Mouse (Mus musculus) cerebellum, adult 2 months (tissue): ENCODE results near the gene Negr1. TPM values are rescaled to one million over a fixed set of nuclear protein-coding genes. Genes with fewer than 3 reads are reported as not detected.
A peak's percentile ranks its signal among the peaks of the same experiment; 100 is the strongest.

Experiments used
- DNase-seq, 2 experiments: peaks; one replicate each; pipeline ENCODE4 v3.0.0; 2021
- H3K27ac ChIP-seq: fragments of 200-500 bp; 2 replicates; pipeline ENCODE4 v1.5.1; 2012; ENCODE audit warnings: low read length, control low read depth, inconsistent platforms; ENCODE audit not compliant: insufficient read depth
- H3K27me3 ChIP-seq: fragments of 200-500 bp; 2 replicates; pipeline ENCODE4 v1.6.1; 2012; ENCODE audit warnings: inconsistent platforms, mild to moderate bottlenecking, low read length, moderate library complexity; ENCODE audit not compliant: control insufficient read depth, insufficient read depth
- H3K4me1 ChIP-seq: fragments of 200-500 bp; 2 replicates; pipeline ENCODE4 v1.6.1; 2011; ENCODE audit warnings: low read length; ENCODE audit not compliant: control insufficient read depth, insufficient read depth
- H3K4me3 ChIP-seq: fragments of 200-500 bp; replicated peaks from 2 replicates; pipeline ENCODE3; 2011; ENCODE audit warnings: mild to moderate bottlenecking, low read depth, low read length, control low read depth; ENCODE audit not compliant: insufficient read depth
- CTCF ChIP-seq: fragments of 200-500 bp; IDR thresholded peaks from 2 replicates; pipeline ENCODE4 v1.5.1; 2011; ENCODE audit warnings: low read depth, mild to moderate bottlenecking, control low read depth, low read length, moderate library complexity, borderline replicate concordance; ENCODE audit not compliant: insufficient read depth
- POLR2A ChIP-seq: fragments of 200-500 bp; IDR thresholded peaks from 2 replicates; pipeline ENCODE4 v1.6.1; 2011; ENCODE audit warnings: low read length, control low read depth, borderline replicate concordance; ENCODE audit not compliant: insufficient read depth
- WGBS: fragments of 180-500 bp; shearing (Covaris S2); methylation state at CpG from one replicate; pipeline ENCODE4 v1.1.7; 2018; 5-methylcytosine and 5-hydroxymethylcytosine counted together
- polyA plus RNA-seq: library from polyadenylated mRNA; depleted of rRNA; stranded (reverse); fragments of >200 nt; gene quantifications from 2 replicates; pipeline ENCODE4 v1.2.3, GENCODE M21; 2012

Gene Negr1
- polyA plus RNA-seq, 1 experiment: 83.3 TPM

DNA sequence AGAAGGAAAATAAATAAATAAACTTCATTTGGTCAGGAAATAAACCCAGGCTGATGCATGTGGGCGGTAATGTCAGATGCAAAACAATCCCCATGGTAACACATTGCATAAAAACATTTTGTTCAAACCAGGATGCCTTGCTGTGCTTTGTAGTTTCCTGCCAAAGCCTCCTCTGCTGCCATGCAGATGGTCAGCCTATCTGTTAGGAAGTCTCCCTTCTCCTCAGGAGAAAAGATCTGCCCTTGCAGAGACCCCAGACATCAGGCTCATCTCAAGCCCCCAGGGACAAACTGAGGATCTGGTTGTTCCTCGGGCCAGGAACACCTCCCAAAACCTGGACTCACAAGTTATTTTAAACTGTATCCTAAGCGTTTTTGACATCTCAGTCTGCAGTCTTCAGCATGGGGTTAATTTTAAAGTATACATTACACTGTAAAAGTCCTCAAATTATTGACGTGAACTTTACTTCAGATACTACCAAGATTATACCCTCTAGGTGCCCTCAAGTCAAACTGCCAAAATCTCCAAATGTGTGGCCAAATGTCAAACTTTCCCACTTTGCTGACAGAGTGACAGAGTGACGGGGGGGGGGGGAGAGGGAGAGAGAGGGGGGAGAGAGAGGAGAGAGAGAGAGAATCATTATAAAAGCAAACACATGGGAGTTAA lies 366.9 kb downstream of the Negr1 start:
- Histone ChIP-seq H3K4me1 (peaks cover 43% of the 10 kb centered on the region), H3K27me3 (no peaks in the 10 kb centered on the region), H3K4me3 (no peak overlapping the region), H3K27ac (peak overlapping the region; percentile 67; the same call in 1 of the 2 replicates)
- TF ChIP-seq CTCF (no peak), POLR2A (peak; percentile 47; the same call in 1 of the 2 replicates)
- 5% methylated on average over 5 of the region's 5 CpGs for WGBS
- DNase-seq: peak; percentile 80 to 93

DNA sequence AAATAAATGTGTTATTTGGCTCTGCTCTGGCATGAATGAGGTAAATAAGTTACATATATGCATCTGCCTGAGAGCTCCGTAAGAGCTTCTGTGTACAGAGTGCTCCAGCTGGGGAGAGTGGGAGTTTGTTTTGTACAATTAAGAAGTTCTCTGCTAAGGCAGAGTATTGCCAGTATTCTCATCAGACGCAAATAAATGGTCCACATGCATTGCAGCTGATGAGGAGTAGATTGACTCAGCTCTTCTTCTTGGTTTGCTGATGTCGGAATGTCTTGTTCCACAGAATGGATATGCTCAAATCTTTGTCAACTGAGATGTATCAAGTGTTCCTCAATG lies 367.4 kb downstream of the Negr1 start:
- Histone ChIP-seq H3K4me1 (peaks cover 46% of the 10 kb centered on the region), H3K4me3 (no peak overlapping the region), H3K27ac (peak overlapping the region; percentile 67), H3K27me3 (no peaks in the 10 kb centered on the region)
- 31% methylated on average over 3 of the region's 3 CpGs for WGBS
- no peak for DNase-seq
- no peak for TF ChIP-seq CTCF
- TF ChIP-seq POLR2A: no peak

- 24% methylated on average over 2 of the region's 2 CpGs for WGBS
- TF ChIP-seq CTCF (no peak), POLR2A (no peak)
- Histone ChIP-seq H3K27me3 (no peaks in the 10 kb centered on the region), H3K4me3 (no peak overlapping the region), H3K4me1 (peaks cover 50% of the 10 kb centered on the region), H3K27ac (peak overlapping the region; percentile 67)
- DNase-seq: peak in 1 of 2 experiments; percentile 72
These were observed 368.3 kb downstream of the Negr1 start for GRCm38 (mm10) chr3:156929677-156930440.

GRCm38 (mm10) chr3:156931011-156931410 lies 369.4 kb downstream of the Negr1 start:
- 97% methylated on average over 2 of the region's 2 CpGs for WGBS
- Histone ChIP-seq H3K27me3 (no peaks in the 10 kb centered on the region), H3K4me3 (no peak overlapping the region), H3K4me1 (peaks cover 50% of the 10 kb centered on the region), H3K27ac (peak overlapping the region; percentile 55)
- no peak for DNase-seq
- no peak for TF ChIP-seq CTCF
- no peak for TF ChIP-seq POLR2A

DNA sequence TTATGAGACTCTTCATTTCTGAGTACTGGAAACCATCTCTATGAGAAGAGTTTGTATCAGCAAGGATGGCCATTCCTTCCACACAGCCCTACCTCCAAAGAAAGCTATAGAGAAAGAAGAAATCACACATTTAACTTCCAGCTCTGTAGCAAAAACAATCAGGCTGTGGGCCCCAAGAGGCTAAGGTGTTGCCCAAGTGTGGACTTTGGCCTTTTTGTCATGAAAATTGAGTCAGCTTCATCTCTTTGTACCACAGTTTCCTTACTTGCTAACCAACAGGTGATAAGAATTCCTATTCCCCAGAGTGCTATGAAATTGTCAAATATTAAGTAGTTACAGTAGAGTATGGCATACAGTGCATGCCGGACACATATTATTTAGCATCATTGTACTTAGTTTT lies 369.9 kb downstream of the Negr1 start:
- WGBS: 98% methylated on average over 1 of the region's 1 CpGs
- Histone ChIP-seq H3K4me1 (peaks cover 45% of the 10 kb centered on the region), H3K4me3 (no peak overlapping the region), H3K27ac (peak overlapping the region; percentile 72; the same call in 1 of the 2 replicates), H3K27me3 (no peaks in the 10 kb centered on the region)
- no peak for DNase-seq
- TF ChIP-seq POLR2A (no peak), CTCF (no peak)

GRCm38 (mm10) chr3:156934778-156935290 lies 373.2 kb downstream of the Negr1 start:
- H3K4me1 ChIP-seq: peaks cover 19% of the 10 kb centered on the region
- peak; percentile 77 to 91 for DNase-seq

DNA sequence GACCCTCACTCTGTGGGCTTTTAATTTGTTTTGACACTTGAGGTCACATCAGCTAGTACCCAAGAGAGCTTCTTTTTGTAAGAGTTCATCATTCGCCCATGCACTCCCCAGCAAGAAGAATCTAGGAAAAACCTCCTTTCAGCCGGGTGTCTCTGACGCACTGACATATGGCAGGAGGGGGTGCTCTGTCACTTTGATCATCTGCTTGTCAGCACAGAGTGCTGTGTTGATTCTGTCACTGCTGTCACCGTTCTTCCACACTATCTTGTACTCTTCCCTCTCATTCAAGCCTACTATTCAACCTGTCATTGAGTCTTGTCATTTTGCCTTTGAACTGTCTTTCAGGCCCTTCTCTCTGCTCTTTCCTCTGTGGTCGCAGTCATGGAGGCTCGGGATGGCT lies 385.8 kb downstream of the Negr1 start:
- H3K27ac ChIP-seq: peak overlapping the region; percentile 57
- no peaks in the 10 kb centered on the region for H3K27me3 ChIP-seq
- no peak overlapping the region for H3K4me3 ChIP-seq
- DNase-seq: peak in 1 of 2 experiments; percentile 53
- WGBS: 29% methylated on average over 6 of the region's 6 CpGs
- TF ChIP-seq CTCF (no peak), POLR2A (no peak)
- peaks cover 10% of the 10 kb centered on the region; the same call in 1 of the 2 replicates for H3K4me1 ChIP-seq

More at GRCm38 (mm10) chr3:156934778-156935290, 373.2 kb downstream of the Negr1 start:
- Histone ChIP-seq H3K27ac (peak overlapping the region; percentile 82), H3K4me3 (no peak overlapping the region), H3K27me3 (no peaks in the 10 kb centered on the region)
- 8% methylated on average over 5 of the region's 5 CpGs for WGBS
- no peak for TF ChIP-seq CTCF
- TF ChIP-seq POLR2A: no peak

- TF ChIP-seq CTCF (no peak), POLR2A (no peak)
- Histone ChIP-seq H3K27me3 (no peaks in the 10 kb centered on the region), H3K27ac (no peak overlapping the region), H3K4me1 (peaks cover 2% of the 10 kb centered on the region; the same call in 1 of the 2 replicates), H3K4me3 (no peak overlapping the region)
- WGBS: 66% methylated on average over 6 of the region's 6 CpGs
- peak; percentile 18 to 39 for DNase-seq
These were observed 391.4 kb downstream of the Negr1 start for GRCm38 (mm10) chr3:156952970-156953369.
